Mouse (Mus musculus): Measurements from ENCODE around the gene Gfod2. TPM values are rescaled to one million over a fixed set of nuclear protein-coding genes. Genes with fewer than 3 reads are reported as not detected.

Gene Gfod2
- total and polyA plus RNA-seq, 3 experiments: 7.0 to 8.3 TPM; not detected in 1

DNA sequence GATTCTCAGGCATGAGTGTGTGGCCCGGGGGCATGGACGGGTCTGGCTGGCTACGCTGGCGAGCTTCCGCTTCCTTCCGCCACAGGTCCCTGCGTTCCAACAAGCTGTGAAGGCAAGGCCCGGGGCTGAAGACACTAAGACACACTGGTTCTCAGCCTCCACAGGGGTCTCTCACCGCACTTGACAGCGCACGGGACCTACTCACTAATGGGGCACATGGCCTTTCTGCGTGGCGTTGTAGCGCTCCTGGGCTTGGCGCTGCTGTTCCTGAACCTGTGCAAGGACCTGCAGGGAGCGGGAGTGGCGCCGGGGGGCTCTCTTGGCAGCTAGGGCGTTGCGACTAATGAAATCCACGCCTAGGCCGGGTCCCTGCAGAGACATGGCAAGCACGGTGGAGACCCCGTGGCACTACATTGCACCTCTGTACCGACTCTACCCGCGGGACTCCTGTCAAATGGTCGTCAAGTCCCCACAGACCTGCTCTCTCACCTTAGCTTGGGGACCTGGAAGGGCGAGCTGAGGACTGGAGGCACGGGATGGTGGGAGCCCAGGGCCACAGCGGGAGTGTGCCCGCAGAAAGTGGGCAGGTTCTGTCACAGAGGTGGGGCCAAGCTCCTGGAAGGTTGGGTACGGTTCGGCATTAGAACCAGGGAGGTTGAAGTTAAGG lies 54.2 kb downstream of the Gfod2 start:
- H3K9ac ChIP-seq (ENCODE audit: control insufficient read depth, low read depth, low read length, poor library complexity, severe bottlenecking): no peak overlapping the region
- peaks cover 0 to 11% of the 10 kb centered on the region in 2 experiments; a peak in 2 of 4 replicates for H3K36me3 ChIP-seq (ENCODE audit: control insufficient read depth in 1 of 2, insufficient read depth in 2 of 2, low read length in 2 of 2)
- TF ChIP-seq POLR2AphosphoS5 (IDR thresholded peaks at IDR 0.05; ENCODE audit: borderline replicate concordance, low read depth, low read length) (no peak), CHD1 (IDR thresholded peaks at IDR 0.05; ENCODE audit: low read depth, low read length) (no peak), MAFK (IDR thresholded peaks at IDR 0.05; ENCODE audit: borderline replicate concordance, low read depth, low read length) (no peak), ZNF384 (IDR thresholded peaks at IDR 0.05; ENCODE audit: low read depth, low read length) (no peak)
- no peak for DNase-seq (ENCODE audit: low read depth, low spot score)
- H3K27ac ChIP-seq (ENCODE audit: control insufficient read depth, low read depth, low read length): no peak overlapping the region
- H3K9me3 ChIP-seq (replicated peaks; ENCODE audit: insufficient read depth, low read length): no peaks in the 10 kb centered on the region
- H3K4me1 ChIP-seq (ENCODE audit: control insufficient read depth in 1 of 2, insufficient read depth in 2 of 2, low read length in 2 of 2): peaks cover 5 to 19% of the 10 kb centered on the region in 2 experiments; a peak in 3 of 4 replicates
- no peak overlapping the region for H3K4me3 ChIP-seq (ENCODE audit: control insufficient read depth in 1 of 2, insufficient read depth in 1 of 2, low read depth in 2 of 2, low read length in 2 of 2)
- peaks cover 18% of the 10 kb centered on the region for H3K79me2 ChIP-seq (ENCODE audit: control insufficient read depth, insufficient read depth, low read length, poor library complexity)
- no peaks in the 10 kb centered on the region for H3K27me3 ChIP-seq (ENCODE audit: control insufficient read depth in 1 of 2, insufficient read depth in 2 of 2, low read length in 2 of 2)

DNA sequence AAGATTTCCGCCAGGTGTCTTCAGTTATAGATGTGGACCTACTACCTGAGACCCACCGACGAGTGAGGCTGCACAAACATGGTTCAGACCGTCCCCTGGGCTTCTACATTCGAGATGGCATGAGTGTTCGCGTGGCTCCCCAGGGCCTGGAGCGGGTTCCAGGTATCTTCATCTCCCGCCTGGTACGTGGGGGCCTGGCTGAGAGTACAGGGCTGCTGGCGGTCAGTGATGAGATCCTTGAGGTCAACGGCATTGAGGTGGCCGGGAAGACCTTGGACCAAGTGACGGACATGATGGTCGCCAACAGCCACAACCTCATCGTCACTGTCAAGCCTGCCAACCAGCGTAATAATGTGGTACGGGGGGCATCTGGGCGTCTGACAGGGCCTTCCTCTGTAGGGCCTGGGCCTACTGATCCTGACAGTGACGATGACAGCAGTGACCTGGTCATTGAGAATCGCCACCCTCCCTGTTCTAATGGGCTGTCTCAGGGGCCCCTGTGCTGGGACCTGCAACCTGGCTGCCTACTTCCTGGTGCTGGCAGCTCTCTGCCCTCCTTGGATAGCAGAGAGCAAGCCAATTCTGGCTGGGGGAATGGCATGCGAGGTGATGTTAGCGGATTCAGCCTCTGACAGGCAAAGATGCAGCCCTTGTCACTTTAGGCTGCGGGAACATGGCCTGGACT lies 55.6 kb downstream of the Gfod2 start:
- Histone ChIP-seq H3K4me1 (ENCODE audit: control insufficient read depth in 1 of 2, insufficient read depth in 2 of 2, low read length in 2 of 2) (peaks cover 5 to 15% of the 10 kb centered on the region in 2 experiments; a peak in 3 of 4 replicates), H3K36me3 (ENCODE audit: control insufficient read depth in 1 of 2, insufficient read depth in 2 of 2, low read length in 2 of 2) (peaks cover 0 to 11% of the 10 kb centered on the region in 2 experiments; a peak in 2 of 4 replicates), H3K9ac (ENCODE audit: control insufficient read depth, low read depth, low read length, poor library complexity, severe bottlenecking) (no peak overlapping the region), H3K27me3 (ENCODE audit: control insufficient read depth in 1 of 2, insufficient read depth in 2 of 2, low read length in 2 of 2) (no peaks in the 10 kb centered on the region), H3K9me3 (replicated peaks; ENCODE audit: insufficient read depth, low read length) (no peaks in the 10 kb centered on the region), H3K4me3 (ENCODE audit: control insufficient read depth in 1 of 2, insufficient read depth in 1 of 2, low read depth in 2 of 2, low read length in 2 of 2) (no peak overlapping the region), H3K79me2 (ENCODE audit: control insufficient read depth, insufficient read depth, low read length, poor library complexity) (peaks cover 17% of the 10 kb centered on the region), H3K27ac (ENCODE audit: control insufficient read depth, low read depth, low read length) (no peak overlapping the region)
- TF ChIP-seq MYB (IDR thresholded peaks at IDR 0.05; ENCODE audit: low read depth, low read length) (no peak), RAD21 (IDR thresholded peaks at IDR 0.05; ENCODE audit: low read depth, low read length) (no peak), MAZ (IDR thresholded peaks at IDR 0.05; ENCODE audit: low read depth, low read length) (no peak), GATA1 (IDR thresholded peaks at IDR 0.05; ENCODE audit: low read depth, low read length) (no peak), E2F4 (IDR thresholded peaks at IDR 0.05; ENCODE audit: borderline replicate concordance, low read depth, low read length) (no peak), POLR2AphosphoS5 (IDR thresholded peaks at IDR 0.05; ENCODE audit: borderline replicate concordance, low read depth, low read length) (no peak), ZNF384 (IDR thresholded peaks at IDR 0.05; ENCODE audit: low read depth, low read length) (no peak), NELFE (IDR thresholded peaks at IDR 0.05; ENCODE audit: low read depth, low read length) (no peak), RCOR1 (IDR thresholded peaks at IDR 0.05; ENCODE audit: low read depth, low read length) (no peak), POLR2AphosphoS2 (IDR thresholded peaks at IDR 0.05; ENCODE audit: low read length) (no peak), UBTF (IDR thresholded peaks at IDR 0.05; ENCODE audit: borderline replicate concordance, insufficient read depth, low read depth, low read length) (no peak), USF2 (IDR thresholded peaks at IDR 0.05; ENCODE audit: borderline replicate concordance in 1 of 2, insufficient read depth in 1 of 2, low read depth in 1 of 2, low read length in 2 of 2) (no peak), ZMIZ1 (IDR thresholded peaks at IDR 0.05; ENCODE audit: low read depth, low read length) (no peak), CHD2 (IDR thresholded peaks at IDR 0.05; ENCODE audit: low read length) (no peak)
- DNase-seq (ENCODE audit: low read depth, low spot score): no peak
